Mouse (Mus musculus): ENCODE results near the gene Zkscan3. TPM values are rescaled to one million over a fixed set of nuclear protein-coding genes. Genes with fewer than 3 reads are reported as not detected.

The Zkscan3 gene
- 17.1 and 25.5 TPM in 2 replicates for polyA plus RNA-seq (2011; ENCODE audit: insufficient read depth, insufficient read length, low replicate concordance, missing spikeins)

DNA sequence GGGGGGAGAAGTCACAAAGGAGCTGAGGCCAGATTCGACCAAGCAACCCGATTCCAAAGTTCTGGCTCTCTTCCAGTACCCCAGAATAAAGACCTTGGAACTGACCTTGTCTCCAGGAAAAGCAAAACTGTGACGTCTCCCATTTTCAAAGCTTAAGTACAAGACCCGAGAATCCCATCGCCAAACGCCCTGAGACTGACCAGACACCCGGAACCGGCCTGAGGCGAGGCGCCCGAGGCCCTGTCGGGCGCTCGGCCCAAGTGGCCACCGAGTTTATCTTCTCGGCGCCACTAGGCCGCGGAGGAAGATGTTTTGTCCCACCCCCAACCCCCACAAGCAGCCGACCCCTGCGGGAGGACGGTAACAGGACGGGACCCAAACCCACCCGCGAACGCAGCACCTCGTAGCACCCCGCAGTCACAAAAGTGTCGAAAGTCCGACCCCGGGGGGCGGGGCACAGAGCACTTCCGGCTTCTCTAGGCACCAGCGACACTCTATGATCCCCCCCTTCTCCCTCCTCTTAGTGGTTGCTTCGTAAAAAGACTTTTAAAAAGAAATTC lies at the start of gene Zkscan3:
Zkscan3 (minus strand) TSS at position 469 of the 560 bp plus-strand sequence.
- WGBS: under 1% methylated on average over 35 of the region's 35 CpGs
- Histone ChIP-seq H3K27ac (ENCODE audit: control insufficient read depth, insufficient read depth, low read depth, low read length, poor library complexity) (peak within 1 kb of the TSS; percentile 52), H3K4me3 (replicated peaks; ENCODE audit: control insufficient read depth, low read depth, low read length) (peak within 1 kb of the TSS; percentile 91), H3K4me1 (ENCODE audit: control insufficient read depth, insufficient read depth, low read length) (no peaks in the 10 kb centered on the region)
- peak; percentile 82; the same call in 1 of the 2 replicates for TF ChIP-seq POLR2A (IDR thresholded peaks at IDR 0.05; ENCODE audit: borderline replicate concordance, control insufficient read depth, low read depth, low read length)
- no peak; the same call in 1 of the 2 replicates for TF ChIP-seq CTCF (IDR thresholded peaks at IDR 0.05; ENCODE audit: control insufficient read depth, insufficient read depth, low read length)

DNA sequence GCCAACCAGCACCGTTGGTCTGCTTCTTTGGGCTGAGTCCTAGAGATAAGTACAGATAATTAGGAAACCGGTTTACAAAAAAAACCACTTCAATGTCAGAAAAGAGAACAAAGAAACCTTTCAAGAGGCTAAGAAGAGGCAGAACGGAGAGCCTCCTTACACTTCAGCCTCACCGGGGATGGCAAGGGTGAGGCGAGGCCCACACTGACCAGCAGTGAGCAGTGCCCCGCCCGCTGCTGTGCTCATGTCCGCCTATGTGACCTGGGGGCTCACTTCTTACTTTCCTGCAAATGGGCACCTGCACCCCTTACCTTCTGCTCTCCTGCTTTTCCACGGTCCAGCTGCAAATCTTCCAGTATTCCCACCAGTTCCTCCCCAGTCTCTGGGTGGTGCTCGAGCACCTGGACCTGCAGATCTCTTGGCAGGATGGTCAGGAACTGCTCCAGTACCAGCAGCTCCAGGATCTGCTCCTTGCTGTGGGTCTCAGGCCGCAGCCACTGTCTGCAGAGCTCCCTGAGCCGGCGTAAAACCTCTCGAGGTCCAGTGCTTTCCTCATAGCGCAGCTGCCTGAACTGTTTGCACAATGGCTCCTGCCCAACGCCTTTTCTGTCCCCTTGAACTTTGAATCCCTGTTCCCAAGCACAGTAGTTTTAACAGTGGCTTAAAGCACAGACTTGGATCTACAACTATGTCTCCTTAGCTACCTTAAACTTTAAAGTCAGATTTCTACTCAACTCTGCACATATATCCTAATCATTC lies 45.5 kb upstream of the Zkscan3 start:
- 82% methylated on average over 16 of the region's 16 CpGs for WGBS
- Histone ChIP-seq H3K27ac (ENCODE audit: control insufficient read depth, insufficient read depth, low read depth, low read length, poor library complexity) (no peak overlapping the region), H3K4me3 (replicated peaks; ENCODE audit: control insufficient read depth, low read depth, low read length) (no peak overlapping the region)

GRCm38 (mm10) chr13:21446796-21447195 lies 44.2 kb upstream of the Zkscan3 start:
- H3K4me3 ChIP-seq (replicated peaks; ENCODE audit: control insufficient read depth, low read depth, low read length): no peak overlapping the region
- no peak overlapping the region for H3K27ac ChIP-seq (ENCODE audit: control insufficient read depth, insufficient read depth, low read depth, low read length, poor library complexity)
- TF ChIP-seq CTCF (IDR thresholded peaks at IDR 0.05; ENCODE audit: control insufficient read depth, insufficient read depth, low read length) (no peak), POLR2A (IDR thresholded peaks at IDR 0.05; ENCODE audit: borderline replicate concordance, control insufficient read depth, low read depth, low read length) (no peak)
- H3K4me1 ChIP-seq (ENCODE audit: control insufficient read depth, insufficient read depth, low read length): no peaks in the 10 kb centered on the region
- 78% methylated on average over 9 of the region's 9 CpGs for WGBS

More for the DNA sequence above, 45.5 kb upstream of the Zkscan3 start:
- H3K4me1 ChIP-seq (ENCODE audit: control insufficient read depth, insufficient read depth, low read length): no peaks in the 10 kb centered on the region
- TF ChIP-seq CTCF (IDR thresholded peaks at IDR 0.05; ENCODE audit: control insufficient read depth, insufficient read depth, low read length): no peak
- no peak for TF ChIP-seq POLR2A (IDR thresholded peaks at IDR 0.05; ENCODE audit: borderline replicate concordance, control insufficient read depth, low read depth, low read length)

DNA sequence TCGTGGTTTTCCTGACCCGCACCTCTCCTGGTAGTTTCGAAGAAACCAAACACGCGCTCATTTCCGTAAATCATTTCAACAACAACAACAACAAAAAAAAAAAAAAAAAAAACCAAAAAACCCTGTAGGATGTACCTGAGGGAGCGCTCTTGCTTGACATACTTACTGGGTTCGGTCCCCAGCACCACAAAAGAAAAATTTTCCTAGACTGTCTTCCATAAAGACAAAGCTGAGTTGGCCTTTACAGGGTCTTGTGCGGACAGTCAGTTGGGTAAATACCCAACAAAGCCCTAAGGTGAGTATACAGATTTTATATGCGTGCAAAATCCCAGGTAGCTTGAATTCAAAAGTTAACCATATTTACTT lies 38.6 kb upstream of the Zkscan3 start:
- peak overlapping the region; percentile 73 for H3K4me3 ChIP-seq (replicated peaks; ENCODE audit: control insufficient read depth, low read depth, low read length)
- no peaks in the 10 kb centered on the region; the same call in 1 of the 2 replicates for H3K4me1 ChIP-seq (ENCODE audit: control insufficient read depth, insufficient read depth, low read length)
- 30% methylated on average over 10 of the region's 10 CpGs for WGBS
- TF ChIP-seq POLR2A (IDR thresholded peaks at IDR 0.05; ENCODE audit: borderline replicate concordance, control insufficient read depth, low read depth, low read length): no peak
- no peak for TF ChIP-seq CTCF (IDR thresholded peaks at IDR 0.05; ENCODE audit: control insufficient read depth, insufficient read depth, low read length)
- no peak overlapping the region; the same call in 1 of the 2 replicates for H3K27ac ChIP-seq (ENCODE audit: control insufficient read depth, insufficient read depth, low read depth, low read length, poor library complexity)

GRCm38 (mm10) chr13:21440503-21441206 lies 38.1 kb upstream of the Zkscan3 start, which contains the start of gene Pgbd1:
Gene Pgbd1 (minus strand): TSS chr13:21441058.
- no peak for TF ChIP-seq CTCF (IDR thresholded peaks at IDR 0.05; ENCODE audit: control insufficient read depth, insufficient read depth, low read length)
- peak; percentile 15; the same call in 1 of the 2 replicates for TF ChIP-seq POLR2A (IDR thresholded peaks at IDR 0.05; ENCODE audit: borderline replicate concordance, control insufficient read depth, low read depth, low read length)
- under 1% methylated on average over 32 of the region's 32 CpGs for WGBS
- Histone ChIP-seq H3K4me3 (replicated peaks; ENCODE audit: control insufficient read depth, low read depth, low read length) (peak within 1 kb of the TSS; percentile 73), H3K27ac (ENCODE audit: control insufficient read depth, insufficient read depth, low read depth, low read length, poor library complexity) (no peak within 1 kb of the TSS; the same call in 1 of the 2 replicates), H3K4me1 (ENCODE audit: control insufficient read depth, insufficient read depth, low read length) (no peaks in the 10 kb centered on the region; the same call in 1 of the 2 replicates)

DNA sequence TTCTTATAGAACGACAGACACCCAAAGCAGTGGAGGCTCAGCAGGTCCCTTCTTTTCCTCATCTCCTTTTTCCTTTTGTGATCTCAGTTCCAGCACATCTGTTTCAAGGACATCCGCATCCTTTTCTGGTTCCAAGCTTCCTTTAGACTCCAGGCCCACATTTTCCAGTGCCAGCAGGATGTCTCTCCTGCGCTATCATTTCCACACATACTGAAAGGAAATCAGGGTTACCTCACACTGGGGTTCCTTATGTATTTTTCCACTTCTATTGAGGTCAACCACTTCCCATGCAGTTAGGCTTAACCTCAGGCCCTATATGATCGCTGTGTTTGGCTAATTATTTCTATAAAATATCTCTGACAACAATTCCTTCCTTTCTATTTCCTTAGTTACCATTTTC lies 32.9 kb upstream of the Zkscan3 start:
- H3K27ac ChIP-seq (ENCODE audit: control insufficient read depth, insufficient read depth, low read depth, low read length, poor library complexity): no peak overlapping the region
- H3K4me3 ChIP-seq (replicated peaks; ENCODE audit: control insufficient read depth, low read depth, low read length): no peak overlapping the region
- 60% methylated on average over 4 of the region's 4 CpGs for WGBS
- H3K4me1 ChIP-seq (ENCODE audit: control insufficient read depth, insufficient read depth, low read length): no peaks in the 10 kb centered on the region; the same call in 1 of the 2 replicates
- TF ChIP-seq POLR2A (IDR thresholded peaks at IDR 0.05; ENCODE audit: borderline replicate concordance, control insufficient read depth, low read depth, low read length): no peak
- no peak for TF ChIP-seq CTCF (IDR thresholded peaks at IDR 0.05; ENCODE audit: control insufficient read depth, insufficient read depth, low read length)

- Histone ChIP-seq H3K27ac (ENCODE audit: control insufficient read depth, insufficient read depth, low read depth, low read length, poor library complexity) (no peak overlapping the region), H3K4me1 (ENCODE audit: control insufficient read depth, insufficient read depth, low read length) (no peaks in the 10 kb centered on the region), H3K4me3 (replicated peaks; ENCODE audit: control insufficient read depth, low read depth, low read length) (no peak overlapping the region)
- 79% methylated on average over 1 of the region's 1 CpGs for WGBS
- no peak for TF ChIP-seq CTCF (IDR thresholded peaks at IDR 0.05; ENCODE audit: control insufficient read depth, insufficient read depth, low read length)
- no peak for TF ChIP-seq POLR2A (IDR thresholded peaks at IDR 0.05; ENCODE audit: borderline replicate concordance, control insufficient read depth, low read depth, low read length)
Measured at GRCm38 (mm10) chr13:21427631-21428030, 25.1 kb upstream of the Zkscan3 start.

- 66% methylated on average over 5 of the region's 5 CpGs for WGBS
- Histone ChIP-seq H3K4me1 (ENCODE audit: control insufficient read depth, insufficient read depth, low read length) (no peaks in the 10 kb centered on the region), H3K4me3 (replicated peaks; ENCODE audit: control insufficient read depth, low read depth, low read length) (no peak overlapping the region), H3K27ac (ENCODE audit: control insufficient read depth, insufficient read depth, low read depth, low read length, poor library complexity) (no peak overlapping the region)
- TF ChIP-seq CTCF (IDR thresholded peaks at IDR 0.05; ENCODE audit: control insufficient read depth, insufficient read depth, low read length) (no peak), POLR2A (IDR thresholded peaks at IDR 0.05; ENCODE audit: borderline replicate concordance, control insufficient read depth, low read depth, low read length) (no peak)
Measured at GRCm38 (mm10) chr13:21423301-21423700, 20.7 kb upstream of the Zkscan3 start.
